Mouse (Mus musculus) retina, adult 2 months (tissue): ENCODE measurements around the gene Cxadr.
"Not testable (repeated sequence)": the region's sequence is repeated elsewhere in the genome, so short reads cannot be mapped to it uniquely, and the experiment has no call there.

Source experiments
- DNase-seq: peaks from one replicate; pipeline ENCODE4 v3.0.0-alpha.2; 2012; ENCODE audit warnings: low read depth, low spot score

Cxadr gene

DNA sequence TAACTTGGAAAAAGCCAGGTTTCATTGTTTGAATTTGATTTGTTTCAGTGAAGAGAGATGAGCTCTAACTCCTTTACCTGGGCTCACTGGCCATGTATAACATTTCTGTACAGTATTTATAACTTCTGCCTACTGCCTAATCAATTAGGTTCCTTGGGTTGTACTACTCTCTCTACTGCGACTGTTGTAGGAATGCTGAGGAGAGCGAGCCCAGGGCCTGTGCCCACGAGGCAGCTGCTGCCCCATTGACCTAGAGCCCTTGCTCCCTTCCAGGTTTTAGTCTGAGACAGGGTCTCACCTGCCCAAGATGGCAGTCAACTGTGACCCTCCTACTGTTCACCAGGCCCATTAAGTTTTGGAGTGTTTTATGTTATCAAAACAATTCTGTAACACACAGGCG lies 60.2 kb downstream of the Cxadr start:
- no peak for DNase-seq

DNA sequence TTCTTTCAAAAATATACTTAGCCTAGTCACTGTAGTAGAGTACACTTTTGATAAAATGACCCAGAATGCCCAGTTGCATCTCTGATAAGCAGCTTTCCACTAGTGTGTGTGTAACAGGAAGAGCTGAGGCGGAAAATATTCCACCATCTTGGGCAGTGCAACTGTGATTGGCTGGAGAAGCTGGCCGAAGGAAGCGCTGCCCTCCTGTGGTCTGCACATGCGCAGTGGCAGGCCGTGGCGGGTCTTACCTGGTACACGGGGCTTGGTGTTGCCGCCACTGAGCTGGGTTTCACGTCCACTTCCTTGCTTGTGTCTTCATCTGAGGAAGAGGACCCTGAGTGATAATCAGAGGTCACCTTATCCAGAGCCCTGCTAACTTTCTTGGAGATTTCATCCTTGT lies 63.3 kb downstream of the Cxadr start:
- not testable (repeated sequence) for DNase-seq

DNA sequence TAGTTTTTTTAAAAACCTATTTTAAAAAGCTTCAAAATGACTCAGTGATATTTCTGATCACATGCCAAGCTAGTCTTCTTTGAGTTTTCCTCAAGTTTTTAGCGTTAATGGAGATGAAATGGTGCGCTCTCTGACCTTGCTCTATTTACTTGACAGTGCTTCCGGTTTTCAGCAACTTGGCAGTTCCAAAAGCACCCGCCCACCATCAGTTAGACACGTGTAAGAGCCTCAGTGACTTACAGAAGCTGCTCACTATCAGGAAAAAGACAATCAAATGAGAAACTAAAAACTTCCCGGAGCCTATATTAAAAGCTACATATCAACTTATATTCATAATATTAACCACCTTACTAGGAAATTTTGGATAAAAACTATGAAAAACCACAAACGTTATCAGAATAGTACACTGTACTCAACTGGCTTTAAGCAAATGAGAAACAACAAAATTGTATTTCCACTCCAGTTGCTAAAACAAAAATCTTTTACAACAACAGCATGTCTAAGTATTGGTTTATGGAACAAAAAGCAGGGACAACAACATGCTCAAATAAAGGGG lies 70.3 kb downstream of the Cxadr start:
- DNase-seq = no peak

DNA sequence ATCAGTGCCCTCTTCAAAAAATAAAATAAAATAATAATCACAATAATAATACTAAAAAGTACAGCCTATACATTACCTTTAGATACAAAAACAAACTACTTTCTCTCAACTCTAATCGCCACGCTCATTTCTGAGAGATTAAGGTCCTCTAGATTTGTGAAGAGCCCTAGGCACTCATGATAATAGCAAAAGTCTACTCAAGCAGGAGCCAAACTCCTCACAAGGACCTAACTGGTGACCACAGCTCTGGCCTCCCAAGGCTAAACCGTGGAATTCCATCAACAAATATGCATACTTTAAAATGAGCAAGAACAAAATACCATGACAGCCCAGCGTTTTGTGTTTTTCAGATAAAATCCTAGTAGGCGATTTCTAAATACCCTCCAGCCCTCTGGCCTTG lies 71.5 kb downstream of the Cxadr start:
- DNase-seq = no peak

DNA sequence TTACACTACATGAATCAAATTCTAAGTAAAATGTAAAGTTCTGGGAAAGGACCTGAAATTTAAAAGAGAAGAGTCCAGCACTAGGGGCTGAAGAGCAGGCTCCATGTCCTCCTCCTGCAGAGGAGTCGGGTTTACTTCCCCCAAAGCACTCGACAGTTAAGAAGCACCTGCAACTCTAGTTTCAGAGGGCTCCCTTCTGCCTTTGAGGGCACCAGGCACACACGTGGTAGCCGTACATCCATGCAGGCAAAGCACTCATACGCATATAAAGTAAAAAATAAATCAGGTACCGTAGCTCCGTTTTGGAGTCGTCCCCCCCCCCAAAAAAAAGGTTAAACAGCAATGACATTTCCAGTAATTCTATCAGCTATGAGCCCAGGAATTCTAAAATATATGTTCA lies 72.5 kb downstream of the Cxadr start:
- no peak for DNase-seq

DNA sequence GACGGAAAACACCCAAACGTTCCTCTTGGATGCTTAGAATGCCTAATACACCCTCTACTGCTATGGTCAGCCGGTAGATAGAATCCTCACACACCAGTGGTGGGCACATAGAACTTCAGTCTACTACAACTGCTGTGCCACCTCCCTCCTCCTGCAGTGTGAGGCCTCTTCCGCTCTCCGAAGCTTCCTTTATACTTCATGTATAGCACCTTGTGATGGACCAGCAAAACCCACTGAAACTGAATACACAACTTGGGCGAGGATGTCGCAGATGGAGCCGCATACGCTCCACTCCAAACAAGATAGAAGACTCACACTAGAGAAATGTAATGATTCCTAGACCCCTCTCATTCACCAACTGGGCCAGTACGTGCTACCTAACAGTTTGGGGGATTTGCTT lies 73.9 kb downstream of the Cxadr start:
- DNase-seq = no peak

DNA sequence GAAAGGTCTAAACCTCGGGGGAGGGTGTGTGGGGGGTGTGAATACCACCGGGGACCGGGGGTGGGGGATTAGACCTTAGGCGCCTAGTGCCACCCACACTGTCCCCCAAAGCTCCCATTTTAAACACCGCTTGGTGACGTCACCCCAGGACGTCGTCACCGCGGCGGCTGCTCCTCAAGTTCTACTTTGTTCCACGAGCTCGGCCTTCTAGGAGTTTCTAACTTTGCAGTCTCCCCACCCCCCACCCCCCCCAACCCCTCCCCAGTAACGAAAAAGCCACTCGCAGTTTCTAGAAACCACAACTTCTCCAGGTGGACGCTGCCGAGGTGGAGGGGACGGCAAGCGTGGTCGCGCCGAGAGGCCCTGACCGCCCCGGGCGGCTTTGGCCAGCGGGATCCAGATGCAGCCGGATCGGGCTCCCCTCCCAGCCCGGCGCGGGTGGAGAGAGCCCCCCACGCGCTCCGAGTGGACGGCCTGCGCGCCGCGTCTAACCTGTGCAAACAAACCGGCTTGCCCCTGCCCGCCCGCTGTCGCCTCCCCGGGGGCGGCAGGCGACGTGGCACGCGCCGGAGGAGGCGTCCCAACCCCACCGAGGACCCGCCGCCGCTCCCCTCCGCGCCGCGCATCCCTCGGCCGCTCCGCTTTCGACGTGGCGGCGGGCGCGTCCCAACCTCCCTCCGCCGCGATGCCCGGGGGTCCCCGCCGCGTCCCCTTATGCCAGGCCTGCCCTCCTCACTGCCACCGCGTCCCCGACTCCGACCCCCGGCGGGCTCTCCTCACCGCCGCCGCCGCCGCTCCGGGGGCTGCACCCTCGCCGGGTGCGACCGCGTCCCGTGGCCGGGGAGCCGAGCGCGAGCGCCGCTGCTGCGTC lies 74.8 kb downstream of the Cxadr start:
- DNase-seq = no peak

DNA sequence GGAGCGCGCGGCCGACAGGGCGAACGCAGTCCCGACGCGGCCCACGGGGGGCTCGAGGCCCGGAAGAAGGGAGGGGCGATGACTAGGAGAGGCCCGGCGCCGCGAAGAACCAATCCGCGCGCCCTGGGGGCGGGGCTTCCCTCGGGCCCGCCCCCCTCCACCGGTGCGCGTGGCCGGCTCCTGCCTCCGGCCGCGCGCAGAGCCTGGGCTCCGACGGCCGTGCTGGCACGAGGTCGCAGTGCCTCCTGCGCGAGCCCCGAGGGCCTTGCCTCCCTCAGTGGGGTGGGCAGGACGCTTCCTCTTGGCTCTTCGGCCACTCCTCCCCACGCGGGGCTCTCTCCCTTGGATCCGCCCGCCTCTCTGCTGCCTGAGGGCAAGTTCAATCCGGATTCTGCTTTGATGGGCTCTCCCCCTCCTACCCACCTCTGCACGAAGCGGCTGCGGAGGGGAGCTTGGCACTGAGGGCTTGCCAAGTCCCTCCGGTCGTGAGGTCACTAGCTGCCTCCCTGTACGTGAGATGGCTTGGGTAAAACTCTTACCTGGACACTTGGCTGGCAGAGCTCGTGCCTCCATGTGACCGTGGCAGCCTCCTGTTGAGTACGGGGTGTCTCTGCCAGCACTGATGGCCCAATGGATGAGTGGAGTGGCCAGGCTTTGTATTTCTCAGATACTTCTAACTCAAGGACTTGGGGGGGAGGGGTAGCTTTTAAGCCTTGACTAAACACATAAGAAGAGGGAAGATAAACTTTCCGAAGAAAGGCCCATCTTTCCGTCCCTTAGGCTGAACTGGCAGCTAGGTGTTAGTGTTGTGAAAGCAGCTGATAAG lies 75.7 kb downstream of the Cxadr start, which contains the start of gene Btg3:
Btg3 (minus strand) TSS at position 448 of the 826 bp plus-strand sequence.
- DNase-seq = peak; percentile 65

DNA sequence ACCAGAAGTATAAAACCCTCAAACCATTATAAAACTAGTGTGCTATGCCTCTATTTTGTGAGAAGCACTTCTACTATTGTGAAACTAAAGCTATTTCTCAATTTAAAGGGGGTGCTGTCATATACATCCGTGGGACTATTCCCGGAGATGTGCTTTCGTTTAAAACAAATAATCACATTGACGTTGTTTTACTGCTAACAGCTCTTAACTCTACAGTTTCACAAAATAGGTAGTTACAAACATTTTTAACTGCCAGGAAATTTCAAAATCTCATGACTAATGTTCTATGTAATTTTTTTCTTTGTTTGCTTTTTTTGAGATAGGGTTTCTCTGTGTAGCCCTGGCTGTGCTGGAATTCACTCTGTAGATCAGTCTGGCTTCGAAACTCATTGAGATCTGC lies 77.2 kb downstream of the Cxadr start:
- DNase-seq = no peak

DNA sequence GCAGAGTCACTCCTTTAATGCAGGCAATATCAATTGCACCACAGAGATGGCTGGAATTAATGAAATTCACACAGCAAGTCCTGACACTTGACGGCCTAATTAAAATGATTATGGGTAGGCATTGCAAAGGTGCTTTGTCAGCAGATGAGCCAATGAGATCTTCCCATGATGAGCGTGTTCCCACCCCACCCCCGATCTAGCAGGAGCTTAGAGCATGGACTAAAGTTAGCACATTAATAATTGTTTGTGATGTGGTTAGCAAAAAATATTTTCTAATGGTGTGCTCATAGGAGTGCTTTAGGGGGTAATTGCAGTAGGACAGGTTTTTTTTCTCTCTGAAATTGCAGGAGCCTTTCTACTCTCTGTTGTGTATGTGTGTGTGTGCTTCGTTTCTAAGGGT lies 87.8 kb downstream of the Cxadr start:
- DNase-seq = no peak

DNA sequence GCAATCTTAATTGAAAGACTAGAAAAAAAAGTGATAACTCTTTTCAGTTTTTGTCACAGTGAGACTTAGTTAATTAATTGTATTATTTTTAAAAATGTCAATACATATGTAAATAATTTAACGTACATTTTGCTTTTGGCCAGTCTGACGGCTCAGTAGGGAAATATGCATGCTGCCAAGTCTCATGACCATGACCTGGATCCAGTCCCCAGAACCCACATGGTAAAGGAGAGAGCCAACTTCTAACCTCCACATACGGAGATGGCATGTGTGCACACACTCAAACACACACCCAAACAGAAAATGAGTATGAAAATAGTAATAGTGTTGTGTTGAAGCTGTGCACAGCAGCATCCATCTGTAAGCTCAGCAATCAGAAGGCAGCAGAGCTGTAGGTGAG lies 88.7 kb downstream of the Cxadr start:
- DNase-seq = no peak

DNA sequence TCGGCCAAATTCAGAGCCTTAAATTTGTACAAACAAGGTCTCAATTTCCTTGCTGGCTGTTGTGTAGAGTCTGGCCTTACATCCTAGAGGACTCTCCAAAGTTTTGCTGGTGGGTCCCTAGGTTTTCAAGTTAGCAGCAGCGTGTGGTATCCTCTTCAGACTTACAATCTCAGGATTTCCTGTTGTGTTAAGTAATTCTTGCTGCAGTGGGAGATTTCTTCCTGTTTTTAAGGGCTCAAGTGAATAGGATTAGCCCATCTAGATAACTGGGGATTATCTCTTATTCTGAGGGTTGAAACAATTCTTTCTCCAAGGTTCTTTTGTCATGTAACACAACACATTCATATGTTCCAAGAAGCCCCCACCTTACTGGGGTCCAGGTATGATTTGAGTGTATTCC lies 90.1 kb downstream of the Cxadr start:
- no peak for DNase-seq

DNA sequence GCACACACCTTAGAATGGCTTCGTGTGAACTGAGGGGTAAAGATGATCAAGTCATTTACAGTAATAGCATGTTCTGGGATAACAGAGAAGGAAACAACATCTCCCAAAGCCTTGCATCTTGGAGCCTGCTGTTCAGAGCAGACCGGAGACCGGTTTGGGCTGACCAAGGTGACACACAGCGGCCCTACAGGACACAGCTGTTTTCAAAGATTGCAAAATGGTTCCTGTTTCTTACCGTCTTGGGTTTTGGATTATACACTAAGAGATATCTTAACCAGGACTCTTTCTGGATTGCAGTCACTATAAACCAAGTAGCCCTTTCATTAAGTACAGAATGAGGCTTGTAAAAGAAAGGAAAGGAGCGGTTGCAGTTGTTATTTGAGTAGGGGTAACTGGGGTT lies 97.4 kb downstream of the Cxadr start:
- DNase-seq = no peak

DNA sequence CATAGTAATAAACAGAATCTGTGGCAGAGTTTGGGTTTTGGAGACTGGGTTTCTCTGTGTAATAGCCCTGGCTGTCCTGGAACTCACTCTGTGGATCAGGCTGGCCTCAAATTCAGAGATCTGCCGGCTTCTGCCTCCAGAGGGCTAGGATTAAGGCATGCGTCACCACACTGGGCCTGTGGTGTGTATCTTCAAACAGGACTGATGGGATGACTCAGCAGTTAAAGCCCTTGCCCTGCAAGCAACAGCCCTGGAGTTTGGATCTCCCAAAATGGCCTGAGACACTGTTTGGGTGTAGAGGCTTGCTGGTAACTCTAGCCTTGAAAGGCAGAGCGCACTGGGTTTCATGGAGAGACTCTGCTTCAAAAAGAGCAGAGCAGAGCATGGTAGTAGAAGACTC lies 98.1 kb downstream of the Cxadr start:
- no peak for DNase-seq

DNA sequence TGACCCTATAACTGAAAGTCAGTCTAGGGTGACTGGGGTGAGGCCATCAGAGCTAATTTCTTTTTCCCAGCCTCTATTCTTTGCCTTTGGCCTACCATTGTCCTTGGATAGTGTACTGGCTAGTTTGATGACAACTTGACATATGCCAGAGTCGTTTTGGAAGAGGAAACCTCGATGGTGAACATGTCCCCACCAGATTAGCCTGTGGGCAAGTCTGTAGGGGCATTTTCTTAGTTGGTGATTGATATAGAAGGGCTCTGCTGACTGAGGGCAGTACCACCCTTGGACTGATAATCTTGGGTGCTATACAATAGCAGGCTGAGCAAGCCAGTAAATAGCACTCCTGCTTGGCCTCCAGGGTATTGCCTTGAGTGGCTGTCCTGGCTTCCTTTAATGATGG lies 101.0 kb downstream of the Cxadr start:
- no peak for DNase-seq

DNA sequence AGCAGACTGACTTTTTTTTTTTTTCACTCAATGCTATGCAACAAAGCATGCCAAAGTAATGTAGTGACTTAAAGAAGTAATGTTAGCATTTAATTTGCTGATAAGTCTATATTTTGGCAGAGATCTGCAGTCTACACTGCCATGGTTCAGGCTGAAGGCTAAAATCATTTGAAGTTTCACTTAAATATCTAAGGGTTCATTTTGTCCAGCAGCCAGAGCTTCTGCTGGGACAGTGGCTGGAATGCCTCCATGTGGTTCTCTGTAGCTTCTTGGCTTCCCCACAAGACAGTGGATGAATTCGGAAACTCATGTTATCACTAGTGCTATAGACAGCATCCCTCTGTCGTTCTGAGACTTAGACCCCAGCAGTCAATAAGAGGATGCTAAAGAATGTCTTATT lies 105.4 kb downstream of the Cxadr start:
- no peak for DNase-seq

DNA sequence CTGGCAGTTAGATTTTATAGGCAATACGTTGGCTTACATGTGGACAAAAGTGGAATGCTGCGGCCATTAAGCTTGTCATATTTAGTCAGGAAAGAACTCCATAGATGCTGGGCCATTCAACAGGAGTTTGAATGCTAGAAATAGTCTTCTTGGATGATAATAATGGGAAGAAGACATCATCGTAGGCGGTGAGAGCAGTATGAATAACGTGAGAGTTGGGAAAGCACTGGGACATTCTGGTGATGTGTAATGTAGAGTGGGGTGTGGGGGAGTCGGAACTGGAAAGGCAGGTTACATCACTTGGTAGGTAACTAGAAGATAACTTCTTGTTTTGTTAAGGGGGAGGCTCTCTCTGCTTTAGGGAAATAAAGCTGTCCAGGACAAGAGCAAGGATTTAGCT lies 106.6 kb downstream of the Cxadr start:
- no peak for DNase-seq
